Comparison of ENCODE assay signal across 8 mouse cellular contexts in the genomic region with DNA sequence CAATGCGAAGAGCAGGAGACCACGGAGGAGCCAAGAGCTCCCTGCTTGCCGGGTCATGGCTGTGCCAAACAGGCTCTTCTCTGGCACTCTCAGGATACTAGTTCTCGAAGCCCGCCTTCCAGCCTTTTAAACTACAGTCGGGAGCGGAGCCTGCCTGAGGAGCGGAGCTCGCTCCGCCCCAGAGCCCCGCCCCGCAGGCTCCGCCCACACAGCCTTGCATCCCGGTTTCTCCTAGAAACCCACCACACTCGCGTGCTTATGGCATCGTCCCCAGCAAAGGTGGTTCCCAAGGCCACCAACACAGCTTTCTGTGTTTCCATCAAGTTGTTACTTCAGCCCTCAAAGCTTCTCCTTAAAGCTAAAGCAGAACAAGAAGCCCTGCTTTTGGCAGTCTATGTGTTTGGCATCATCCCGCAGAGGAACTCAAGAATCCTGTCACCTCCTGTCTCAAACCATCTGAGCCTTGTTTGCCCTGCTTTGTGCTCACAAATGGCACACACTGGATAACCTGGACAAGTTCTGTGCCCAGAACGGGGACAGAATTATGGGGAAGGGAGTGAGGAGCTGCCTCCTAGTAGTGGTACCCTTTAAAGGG. TPM values are rescaled to one million over a fixed set of nuclear protein-coding genes. Genes with fewer than 3 reads are reported as not detected.
DNase-seq lines count a peak whose midpoint lies in the region; ATAC-seq and TF ChIP-seq lines count a peak whose summit lies in the region.

TSS of gene Nmb (minus strand) at position 156 of the 595 bp plus-strand sequence.

- no peak within 1 kb of the TSS for H3K27ac ChIP-seq in cortical plate, adult 2 months (ENCODE audit: insufficient read depth, low read length)
- H3K27ac ChIP-seq in hindbrain, embryonic 12.5 days, result no peak within 1 kb of the TSS
- no peak within 1 kb of the TSS for H3K27ac ChIP-seq in macrophage

- H3K9me3 ChIP-seq in hindbrain, embryonic 12.5 days (replicated peaks), result no peaks in the 10 kb centered on the region

- peak; percentile 51 for ATAC-seq in hindbrain, embryonic 12.5 days (ENCODE audit: low FRiP score)

- H3K36me3 ChIP-seq in hindbrain, embryonic 12.5 days, result peaks cover 28% of the 10 kb centered on the region
- H3K36me3 ChIP-seq in macrophage (ENCODE audit: inconsistent target), result no peaks in the 10 kb centered on the region

- peak; percentile 80 for DNase-seq in adrenal gland, adult 2 months
- DNase-seq in gastrocnemius, adult 18-20 months (ENCODE audit: low spot score), result peak; percentile 73
- peak; percentile 61 to 66 for DNase-seq in layer of hippocampus, postnatal 36 days
- peak; percentile 79 for DNase-seq in right cerebral cortex, postnatal 10 days (ENCODE audit: low spot score in 2 of 2)
- DNase-seq in yolk sac, embryonic 10.5 days (ENCODE audit: low spot score), result peak; percentile 53

- no peak for TF ChIP-seq POLR2A in cortical plate, adult 2 months (IDR thresholded peaks at IDR 0.05; ENCODE audit: extremely low read depth, insufficient read depth, low read length)

- 4% methylated on average over 19 of the region's 19 CpGs for WGBS in hindbrain, embryonic 12.5 days
- WGBS in macrophage (ENCODE audit: missing documents), result 4% methylated on average over 19 of the region's 19 CpGs

- no peak for TF ChIP-seq CTCF in cortical plate, adult 2 months (IDR thresholded peaks at IDR 0.05; ENCODE audit: extremely low read depth, insufficient read depth, low read length)

- H3K9ac ChIP-seq in hindbrain, embryonic 12.5 days, result peak within 1 kb of the TSS; percentile 71

- peak within 1 kb of the TSS; percentile 94 for H3K4me2 ChIP-seq in hindbrain, embryonic 12.5 days (replicated peaks)

- H3K79me2 ChIP-seq in macrophage (ENCODE audit: inconsistent target), result peaks cover 5% of the 10 kb centered on the region; the same call in 1 of the 2 replicates

- no peaks in the 10 kb centered on the region for H3K27me3 ChIP-seq in hindbrain, embryonic 12.5 days

- peak within 1 kb of the TSS; percentile 16 for H3K4me3 ChIP-seq in cortical plate, adult 2 months (ENCODE audit: insufficient read depth, low read length)
- peak within 1 kb of the TSS; percentile 42 for H3K4me3 ChIP-seq in hindbrain, embryonic 12.5 days
- peak within 1 kb of the TSS; percentile 24 for H3K4me3 ChIP-seq in macrophage (ENCODE audit: inconsistent target)

- H3K4me1 ChIP-seq in cortical plate, adult 2 months (ENCODE audit: control insufficient read depth, insufficient read depth, low read length), result peaks cover 5% of the 10 kb centered on the region; the same call in 1 of the 2 replicates
- peaks cover 22% of the 10 kb centered on the region for H3K4me1 ChIP-seq in hindbrain, embryonic 12.5 days

RNA-seq across cellular contexts. Expression of gene Nmb, which starts in this region (rescaled TPM):
- 1 to 10 TPM; 1.4 to 3.7 TPM for total RNA-seq in adrenal gland, adult 2 months (2021)
- polyA plus RNA-seq in adrenal gland, adult 2 months (2012; rRNA removed), result 4.8 and 6.5 TPM in 2 replicates
- polyA plus RNA-seq in cortical plate, adult 2 months (2012; rRNA removed), result 11.0 and 17.0 TPM in 2 replicates
- total RNA-seq in gastrocnemius, adult 18-20 months (2021), result 10 to 100 TPM in 1 of 2 experiments, 1 to 10 TPM in 1; 3.8 to 10.7 TPM
- 5.7 and 7.8 TPM in 2 replicates for polyA plus RNA-seq in hindbrain, embryonic 12.5 days (2016; fragmentation: Nextera tagmentation; extraction: Ambion mirVana)
- 10 to 100 TPM in 1 of 2 experiments, 1 to 10 TPM in 1; 9.9 to 11.0 TPM for total RNA-seq in layer of hippocampus, postnatal 36 days (2021)
- total RNA-seq in macrophage (2018; cell fraction: chromatin; rRNA removed), result 1 to 10 TPM in 13 of 26 experiments, not detected in 13; 1.4 to 4.9 (median 2.9) TPM
- 1 to 10 TPM in 11 of 26 experiments, under 1 TPM in 15; 0.41 to 1.8 (median 0.83) TPM for total RNA-seq in macrophage (2018; cell fraction: cytosol; rRNA removed)
- 1 to 10 TPM in 23 of 26 experiments, under 1 TPM in 1, not detected in 2; 0.81 to 7.3 (median 2.8) TPM for total RNA-seq in macrophage (2018; cell fraction: nucleus; rRNA removed)
- 0.94 to 1.9 TPM in 2 of 3 replicates, not detected in the other for polyA plus RNA-seq in macrophage (2018)
